Mouse (Mus musculus) kidney, adult 11 months (tissue): Measurements from ENCODE around the gene Ccdc84.
"Not testable (repeated sequence)": the region's sequence is repeated elsewhere in the genome, so short reads cannot be mapped to it uniquely, and the experiment has no call there.

ENCODE experiments used
- DNase-seq: peaks from one replicate; pipeline ENCODE4 v3.0.0; 2022

Ccdc84 gene

DNA sequence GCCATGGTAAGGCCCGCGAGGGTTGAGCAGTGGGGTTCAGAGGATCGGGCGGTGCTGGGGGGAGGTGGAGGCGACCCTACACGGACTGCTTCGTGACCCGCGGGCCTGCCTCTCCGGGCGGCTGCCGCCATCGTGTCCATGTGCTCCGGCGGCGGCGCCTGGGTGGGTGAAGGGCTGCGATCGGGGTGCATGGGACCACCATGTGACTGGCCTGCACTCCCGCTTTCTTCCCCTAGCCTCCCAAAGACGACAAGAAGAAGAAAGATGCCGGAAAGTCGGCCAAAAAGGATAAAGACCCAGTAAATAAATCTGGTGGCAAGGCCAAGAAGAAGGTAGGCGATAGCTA, 10.6 kb downstream of the Ccdc84 start:
- no peak for DNase-seq

DNA sequence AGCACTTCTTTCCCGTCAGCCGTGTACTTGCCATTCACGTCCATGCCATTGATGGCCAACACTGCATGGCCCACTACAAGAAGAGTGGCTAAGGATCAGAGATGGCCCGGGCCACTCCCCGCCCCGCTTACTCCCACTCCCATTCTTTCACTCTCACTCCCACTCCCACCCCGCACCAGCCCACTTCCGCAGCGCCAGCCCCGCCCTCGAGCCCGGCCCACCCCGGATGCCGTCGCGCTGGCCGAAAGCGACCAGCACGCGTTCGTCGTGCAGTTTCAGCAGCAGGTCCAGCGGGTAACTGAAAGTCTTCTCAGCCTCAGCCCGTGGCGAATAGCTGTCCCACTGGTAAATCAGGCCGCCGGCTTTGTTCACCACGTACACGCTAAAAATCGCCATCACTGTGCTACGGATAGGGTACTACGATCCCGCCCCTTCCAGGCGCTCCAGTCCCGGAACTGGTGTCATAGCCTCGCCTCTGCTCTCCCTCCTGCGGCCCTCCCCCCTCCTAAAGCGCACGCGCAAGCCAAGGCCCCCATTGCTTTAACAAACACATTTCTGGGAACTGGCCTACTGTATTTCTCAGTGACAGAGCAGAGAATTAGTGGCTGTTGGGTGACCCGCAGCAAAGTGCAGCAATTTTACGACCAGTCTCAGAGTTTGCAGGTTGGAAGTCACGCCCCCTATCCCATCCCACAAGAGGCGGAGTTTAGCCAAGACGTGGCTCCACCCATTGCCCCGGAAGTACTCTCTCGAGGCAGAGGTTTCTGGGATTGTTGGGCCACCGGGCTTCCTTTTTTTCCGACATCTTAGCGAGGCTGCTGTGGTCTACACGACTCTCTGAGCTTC, 11.2 kb downstream of the Ccdc84 start, which contains the start of the genes Rps25 and Trappc4:
TSS of gene Rps25 (plus strand) at position 234 of the 846 bp plus-strand sequence.
TSS of gene Trappc4 (minus strand) at position 695 of the 846 bp plus-strand sequence.
- DNase-seq: peak; percentile 93

DNA sequence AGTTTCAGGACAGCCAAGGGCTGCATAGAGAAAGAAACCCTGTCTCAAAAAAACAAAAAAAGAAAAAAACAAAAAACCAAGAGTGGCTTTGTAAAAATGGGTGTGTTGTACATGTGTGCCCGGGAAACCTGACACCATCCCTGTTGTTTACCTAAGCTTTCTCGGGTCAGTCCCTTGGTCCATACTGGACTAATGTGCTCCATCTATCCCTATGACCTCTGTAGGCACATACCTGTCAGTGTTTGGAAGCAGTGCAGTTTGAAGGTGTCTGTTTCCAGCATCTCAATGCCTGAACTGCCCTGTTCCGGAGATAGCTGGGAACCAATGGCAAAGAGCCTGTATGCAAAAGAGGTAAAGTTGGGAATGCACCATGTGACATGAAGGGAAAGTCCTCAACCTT, 13.4 kb downstream of the Ccdc84 start:
- DNase-seq: no peak

DNA sequence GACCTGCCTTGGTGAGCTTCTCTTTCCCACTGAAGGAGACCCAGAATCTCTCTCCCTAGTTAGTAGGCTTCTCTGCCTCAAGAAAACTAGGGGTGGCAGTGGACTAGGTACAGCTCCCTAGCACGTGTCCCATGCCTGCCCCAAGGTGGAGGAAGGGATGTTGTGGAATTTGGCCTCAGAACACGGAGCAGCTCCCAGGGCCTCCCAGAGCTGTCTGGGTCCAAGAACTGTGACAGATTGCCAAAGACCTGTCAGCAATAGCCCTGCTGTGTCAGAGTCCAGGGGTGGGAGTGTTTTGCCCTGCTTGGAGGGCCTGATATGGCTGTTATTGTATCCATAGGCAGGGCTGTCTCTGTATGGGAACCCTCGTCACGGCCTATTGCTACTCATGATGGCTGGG, 17.3 kb downstream of the Ccdc84 start:
- DNase-seq: peak; percentile 92

DNA sequence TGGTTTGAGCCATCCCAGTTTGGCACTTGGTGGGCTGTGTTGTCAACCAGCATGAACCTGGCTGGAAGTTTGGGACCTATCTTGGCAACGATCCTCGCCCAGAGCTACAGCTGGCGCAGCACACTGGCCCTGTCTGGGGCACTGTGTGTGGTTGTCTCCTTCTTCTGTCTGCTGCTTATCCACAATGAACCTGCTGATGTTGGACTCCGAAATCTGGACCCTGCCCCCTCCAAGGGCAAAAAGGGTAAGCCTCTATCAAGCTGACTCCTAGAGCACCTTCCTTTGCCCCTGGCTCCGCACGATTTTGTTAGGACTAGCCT, 18.6 kb downstream of the Ccdc84 start:
- peak; percentile 65 for DNase-seq

DNA sequence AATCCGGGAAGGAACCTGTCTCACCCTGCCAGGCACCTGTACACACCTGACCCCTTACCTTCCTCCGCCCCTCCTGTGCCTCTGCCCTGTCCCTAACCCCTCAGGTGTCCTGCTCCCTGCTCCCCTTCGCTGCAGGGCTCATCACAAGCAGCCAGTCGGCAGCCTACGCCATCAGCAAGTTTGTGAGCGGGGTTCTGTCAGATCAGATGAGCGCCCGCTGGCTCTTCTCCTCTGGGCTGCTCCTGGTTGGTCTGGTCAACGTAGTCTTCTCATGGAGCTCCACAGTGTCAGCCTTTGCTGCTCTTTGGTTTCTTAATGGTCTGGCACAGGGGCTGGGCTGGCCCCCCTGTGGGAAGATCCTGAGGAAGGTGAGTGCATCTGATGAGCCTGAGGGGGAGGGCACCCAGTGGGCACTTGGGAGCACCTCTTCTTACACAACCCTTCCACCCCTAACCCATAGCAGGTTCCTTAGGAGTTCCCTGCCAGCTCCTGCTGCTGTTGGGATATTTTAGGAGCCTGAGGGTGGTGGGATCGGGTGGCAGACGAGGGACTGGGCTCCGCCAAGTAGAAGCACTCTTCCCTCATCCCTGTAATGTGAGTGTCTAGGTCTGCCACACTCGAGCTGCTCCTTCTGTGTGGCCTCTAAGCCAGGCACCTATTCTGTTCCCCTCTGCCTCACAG, 19.1 kb downstream of the Ccdc84 start:
- DNase-seq: no peak

DNA sequence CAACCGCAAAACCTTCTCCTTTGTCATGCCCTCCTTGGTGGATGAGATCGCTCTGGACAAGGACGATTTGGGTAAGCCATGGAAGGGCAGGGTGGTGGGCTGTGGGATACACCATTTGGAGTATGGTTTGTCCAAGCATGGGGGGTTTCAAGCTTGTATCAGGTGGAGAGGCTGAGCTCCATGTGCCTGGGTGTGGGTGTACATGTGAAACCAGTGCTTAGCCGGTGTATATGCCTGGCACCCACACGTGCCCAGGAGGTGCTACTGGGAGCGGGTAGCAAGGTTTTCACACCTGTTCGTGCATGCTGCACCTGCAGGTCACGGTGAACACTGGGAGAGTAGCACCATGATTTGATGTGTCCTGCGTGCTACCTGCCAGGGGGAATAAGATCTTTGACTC, 19.8 kb downstream of the Ccdc84 start:
- DNase-seq: no peak

DNA sequence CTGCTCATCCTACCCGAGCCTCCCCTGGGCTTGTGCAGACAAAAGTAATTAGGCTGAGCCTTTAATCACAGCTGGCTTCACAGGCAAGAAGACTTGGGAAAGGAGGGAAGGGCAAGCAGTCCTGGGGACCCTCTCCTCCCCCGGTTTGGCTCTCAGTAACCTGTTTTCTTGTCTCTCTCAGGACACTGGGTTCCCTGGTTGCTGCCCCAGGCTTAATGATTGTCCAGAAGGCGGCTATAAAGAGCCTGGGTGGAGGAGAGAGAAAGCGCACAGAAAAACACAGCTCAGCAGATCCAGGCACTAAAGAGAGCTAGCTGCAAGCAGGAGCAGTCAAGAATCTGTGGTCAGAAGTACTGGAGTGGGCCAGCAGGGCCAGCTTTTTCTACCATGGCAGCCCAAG, 20.3 kb downstream of the Ccdc84 start:
- peak; percentile 87 for DNase-seq

DNA sequence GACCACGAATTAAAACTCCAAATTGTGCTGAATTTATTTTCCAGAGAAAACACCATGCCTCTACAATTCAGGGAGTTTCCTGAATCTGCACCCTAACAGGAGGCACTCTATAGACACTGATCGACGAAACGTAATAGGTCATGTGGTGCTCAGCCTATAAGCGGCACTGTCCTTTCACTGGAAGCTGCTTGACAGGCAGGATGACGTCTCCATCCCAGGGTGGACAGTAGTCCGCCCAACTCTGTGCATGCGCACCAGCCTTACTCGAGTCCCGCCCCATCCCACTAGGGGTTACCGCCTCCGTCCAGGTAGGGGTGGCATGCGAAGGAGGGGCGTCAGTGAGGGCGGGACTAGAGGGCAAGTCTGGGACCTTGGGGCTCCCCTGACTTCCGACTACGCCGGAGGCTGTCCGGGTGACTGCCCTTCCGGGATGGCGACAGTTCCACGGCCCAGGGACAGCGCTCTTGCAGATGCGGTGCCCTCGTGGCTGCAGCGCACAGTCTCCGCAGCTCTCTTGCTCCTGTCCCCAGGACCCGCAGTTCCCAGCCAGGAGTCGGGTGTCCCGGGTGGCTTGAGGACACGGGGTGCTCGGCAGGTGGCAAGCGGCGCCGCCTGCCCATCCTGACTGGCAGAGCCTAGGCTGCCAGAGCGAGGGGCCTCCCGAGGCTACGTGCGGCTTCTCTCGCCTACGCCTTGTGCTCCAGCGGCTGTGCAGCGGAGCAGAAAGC, 21.5 kb downstream of the Ccdc84 start, which contains the start of gene Slc37a4:
TSS of gene Slc37a4 (plus strand) at position 169 of the 728 bp plus-strand sequence.
- peak; percentile 99 for DNase-seq

DNA sequence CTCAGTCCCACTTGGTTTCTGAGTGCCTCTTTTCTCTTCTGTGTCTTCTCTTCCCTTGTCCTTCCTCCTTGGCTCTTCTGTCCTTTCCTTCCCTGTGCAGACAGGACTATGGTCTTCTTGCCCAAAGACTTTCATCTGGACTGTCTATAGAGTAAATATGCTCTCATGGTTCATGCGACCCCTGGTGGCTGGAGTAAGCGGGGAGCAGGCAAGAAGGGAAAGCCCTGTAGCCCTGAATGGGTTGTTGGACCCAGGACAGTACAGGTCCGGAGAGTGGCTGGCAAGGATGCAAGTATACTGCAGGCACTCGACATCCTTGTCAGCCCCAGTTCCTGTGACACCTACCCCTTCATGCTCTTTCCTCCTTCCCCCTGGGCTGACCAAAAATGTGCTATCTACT, 26.9 kb downstream of the Ccdc84 start:
- peak; percentile 58 for DNase-seq

DNA sequence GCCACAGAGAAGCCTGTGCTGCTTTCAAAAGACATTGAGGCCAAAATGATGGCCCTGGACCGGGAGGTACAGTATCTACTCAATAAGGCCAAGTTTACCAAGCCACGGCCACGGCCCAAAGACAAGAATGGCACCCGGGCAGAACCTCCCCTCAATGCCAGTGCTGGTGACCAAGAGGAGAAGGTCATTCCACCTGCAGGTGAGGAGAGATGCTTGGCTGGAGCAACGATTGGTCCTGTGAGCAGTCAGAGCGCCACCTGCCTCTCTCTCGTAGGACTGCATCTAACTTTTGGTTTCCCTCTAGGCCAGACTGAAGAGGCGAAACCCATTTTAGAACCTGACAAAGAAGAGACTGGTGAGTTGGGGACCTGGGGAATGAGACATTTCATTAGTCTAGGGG, 29.1 kb downstream of the Ccdc84 start:
- DNase-seq: peak; percentile 50

DNA sequence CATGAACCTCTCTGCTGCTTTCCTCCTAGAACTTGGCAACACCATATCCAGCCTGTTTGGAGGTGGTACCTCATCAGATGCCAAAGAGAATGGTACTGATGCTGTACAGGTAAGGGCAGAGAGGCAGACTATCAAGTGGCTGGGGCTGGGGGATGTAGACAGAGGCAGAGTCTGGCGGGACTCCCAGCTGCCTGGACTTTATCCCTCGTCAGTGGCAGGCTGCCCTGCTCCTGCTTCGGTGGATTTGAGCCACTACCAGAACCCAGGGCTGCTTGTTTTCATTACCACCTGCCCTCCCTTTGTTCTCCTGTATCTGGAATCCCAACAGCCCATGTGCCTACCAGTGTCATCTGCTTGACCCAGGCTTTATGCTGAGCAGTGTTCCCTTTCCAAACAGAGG, 31.1 kb downstream of the Ccdc84 start:
- DNase-seq: peak; percentile 56

DNA sequence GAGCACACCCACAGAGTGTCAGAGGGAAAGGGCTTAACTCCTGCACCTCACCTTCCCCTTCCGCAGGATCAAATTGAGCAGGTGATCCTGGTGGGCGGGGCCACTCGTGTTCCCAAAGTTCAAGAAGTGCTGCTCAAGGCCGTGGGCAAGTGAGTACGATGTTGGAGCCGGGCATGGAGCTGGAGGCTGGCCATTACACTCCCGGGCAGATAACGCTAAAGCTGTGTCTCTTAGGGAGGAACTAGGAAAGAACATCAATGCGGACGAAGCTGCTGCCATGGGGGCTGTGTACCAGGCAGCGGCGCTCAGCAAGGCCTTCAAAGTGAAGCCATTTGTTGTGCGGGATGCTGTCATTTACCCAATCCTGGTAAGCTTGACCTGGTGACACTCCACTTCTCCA, 33.8 kb downstream of the Ccdc84 start:
- DNase-seq: no peak

DNA sequence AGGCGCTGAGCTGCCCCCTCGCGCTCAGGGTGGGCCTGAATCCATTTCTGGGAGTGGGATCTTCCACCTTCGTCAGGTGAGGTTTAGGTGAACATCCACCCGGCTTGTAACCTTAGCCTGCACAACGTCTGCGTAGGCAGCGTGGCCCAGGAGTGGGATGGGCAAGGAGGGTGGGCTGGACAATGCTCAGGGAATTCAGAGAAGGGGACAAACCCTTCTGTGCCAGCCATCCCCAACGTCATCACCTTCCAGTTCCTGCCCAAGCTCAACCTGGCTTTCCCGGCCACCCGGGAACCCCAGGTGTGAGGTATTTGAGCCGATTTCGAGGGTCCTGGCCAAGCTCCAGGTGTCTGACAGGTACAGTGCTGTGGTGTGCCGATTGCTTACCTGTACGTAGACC, 38.5 kb downstream of the Ccdc84 start:
- peak; percentile 39 for DNase-seq

DNA sequence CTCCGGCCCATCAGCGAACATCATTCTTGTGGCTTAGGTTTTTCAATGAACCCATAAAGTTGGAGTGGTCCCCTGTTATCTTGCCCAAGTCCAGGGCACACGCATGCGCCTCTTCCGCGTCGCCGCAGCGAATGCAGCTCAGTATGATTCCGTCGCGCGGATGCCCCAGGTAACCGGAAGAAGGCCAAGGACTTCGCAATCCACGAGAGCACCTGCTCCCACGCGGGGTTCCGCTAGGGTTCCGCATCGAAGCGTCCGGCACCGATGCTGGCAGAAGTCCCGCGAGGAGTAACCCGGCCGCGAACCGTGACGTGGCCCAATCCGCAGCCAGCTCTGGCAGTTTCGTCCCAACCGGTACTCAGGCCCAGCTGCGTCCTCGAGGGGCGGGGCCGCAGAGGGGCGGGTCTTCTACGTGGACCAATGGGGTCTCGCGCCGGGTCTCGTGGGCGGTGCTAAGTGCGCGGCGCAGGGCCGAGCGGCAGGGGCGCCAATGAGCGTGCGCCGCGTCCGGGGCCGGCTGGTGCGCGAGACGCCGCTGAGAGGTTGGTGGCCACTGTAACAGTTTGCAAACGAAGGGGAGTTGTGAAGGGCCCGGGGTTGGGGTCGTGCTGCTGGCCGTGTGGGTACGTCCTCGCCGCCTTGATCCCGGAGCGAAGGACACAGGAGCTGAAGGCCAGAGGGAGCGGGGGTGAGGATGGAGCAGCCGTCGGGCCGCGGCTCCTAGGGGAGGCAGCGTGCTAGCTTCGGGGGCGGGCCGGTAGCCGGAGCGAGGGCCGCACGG, 39.1 kb downstream of the Ccdc84 start, which contains the start of gene Hyou1:
TSS of gene Hyou1 (plus strand) at position 437 of the 781 bp plus-strand sequence.
- peak; percentile 99 for DNase-seq

DNA sequence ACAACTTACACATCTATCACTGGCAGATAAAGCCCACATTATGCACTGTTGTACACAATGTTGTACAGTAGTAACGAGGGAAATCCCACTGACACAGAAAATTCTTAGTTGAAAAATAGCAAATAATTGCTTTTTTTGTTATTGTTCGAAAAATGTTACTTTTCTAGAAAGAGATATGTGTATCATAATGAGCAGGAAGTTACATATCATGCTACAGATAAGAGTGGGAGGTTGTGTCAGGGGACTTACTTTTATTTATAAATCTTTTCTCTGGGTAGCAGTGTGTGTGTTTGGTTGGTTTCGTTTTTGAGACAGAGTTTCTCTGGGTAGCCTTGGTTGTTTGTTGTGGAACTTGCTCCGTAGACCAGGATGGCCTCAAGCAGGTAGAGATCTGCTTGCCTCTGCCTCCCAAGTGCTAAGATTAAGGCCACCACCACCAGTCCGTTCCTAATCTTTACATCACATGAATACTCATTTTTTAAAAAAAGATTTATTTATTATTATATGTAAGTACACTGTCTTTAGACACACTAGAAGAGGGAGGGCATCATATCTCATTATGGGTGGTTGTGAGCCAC, 40.1 kb downstream of the Ccdc84 start:
- DNase-seq: no peak

DNA sequence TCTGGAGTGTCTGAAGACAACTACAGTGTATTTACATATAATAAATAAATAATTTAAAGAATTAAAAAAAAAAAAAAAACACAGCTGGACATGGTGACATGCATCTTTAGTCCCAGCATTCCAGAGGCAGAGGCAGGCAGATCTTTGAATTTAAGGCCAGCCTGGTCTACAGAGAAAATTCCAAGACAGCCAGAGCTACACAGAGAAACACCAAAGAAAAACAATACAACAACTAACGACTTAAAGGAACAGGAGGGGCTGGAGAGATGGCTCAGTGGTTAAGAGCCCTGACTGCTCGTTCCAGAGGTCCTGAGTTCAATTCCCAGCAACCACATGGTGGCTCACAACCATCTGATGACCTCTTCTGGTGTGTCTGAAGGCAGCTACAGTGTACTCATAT, 41.0 kb downstream of the Ccdc84 start:
- DNase-seq: not testable (repeated sequence)

DNA sequence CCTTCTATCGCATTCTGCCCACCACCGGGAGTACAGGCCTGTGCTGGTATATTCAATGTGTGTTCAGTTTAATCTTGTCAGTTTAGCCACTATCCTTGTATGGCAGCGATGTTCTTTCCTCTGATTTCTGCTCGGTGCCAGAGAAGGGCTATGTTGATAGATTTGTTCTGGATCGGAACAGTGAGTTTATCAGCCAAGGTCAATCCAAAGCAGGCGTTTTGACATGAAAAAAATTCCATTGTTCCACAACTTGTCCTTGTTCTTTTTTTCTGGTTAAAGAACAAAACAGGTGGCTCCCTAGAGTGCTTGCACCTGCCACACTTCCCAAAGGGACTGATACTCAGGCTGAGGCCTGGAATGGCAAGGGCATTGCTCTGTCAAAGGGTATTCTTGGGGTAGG, 42.2 kb downstream of the Ccdc84 start:
- no peak for DNase-seq

DNA sequence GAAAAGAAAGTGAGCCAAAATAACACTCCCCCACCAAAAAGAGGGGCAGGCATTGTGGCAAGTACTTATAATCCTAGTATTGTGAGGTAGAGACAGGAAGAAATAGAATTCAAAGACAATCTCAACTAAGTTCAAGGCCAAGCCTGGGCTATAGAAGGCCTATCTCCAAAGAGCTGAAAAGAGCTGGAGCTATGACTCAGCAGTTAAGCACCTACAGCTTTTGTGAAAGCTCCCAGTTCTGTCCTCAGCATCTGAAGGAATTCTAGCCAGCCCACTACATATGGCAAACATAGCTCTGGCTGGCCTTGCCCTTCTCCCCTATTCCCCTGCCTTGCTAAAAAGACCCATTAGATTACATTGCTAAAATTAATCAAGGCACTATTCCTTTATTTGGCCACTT, 45.0 kb downstream of the Ccdc84 start:
- DNase-seq: no peak

DNA sequence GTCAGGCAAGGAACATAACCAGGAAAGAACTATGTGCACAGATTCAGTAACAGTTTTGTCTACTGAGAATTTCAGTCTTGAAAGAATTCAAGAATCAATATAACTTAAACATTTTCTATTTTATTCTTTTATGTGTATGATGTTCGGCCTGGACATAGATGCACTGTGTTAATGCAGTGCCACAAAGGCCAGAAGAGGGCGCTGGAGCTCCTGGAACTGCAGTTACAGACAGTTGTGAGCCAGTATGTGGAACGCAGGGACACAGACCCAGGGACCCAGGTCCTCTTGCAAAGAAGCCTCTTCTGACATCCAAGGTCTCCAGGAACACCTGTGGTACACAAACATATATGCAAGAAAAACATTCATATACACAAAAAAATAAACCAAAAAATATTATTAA, 53.9 kb downstream of the Ccdc84 start:
- no peak for DNase-seq

DNA sequence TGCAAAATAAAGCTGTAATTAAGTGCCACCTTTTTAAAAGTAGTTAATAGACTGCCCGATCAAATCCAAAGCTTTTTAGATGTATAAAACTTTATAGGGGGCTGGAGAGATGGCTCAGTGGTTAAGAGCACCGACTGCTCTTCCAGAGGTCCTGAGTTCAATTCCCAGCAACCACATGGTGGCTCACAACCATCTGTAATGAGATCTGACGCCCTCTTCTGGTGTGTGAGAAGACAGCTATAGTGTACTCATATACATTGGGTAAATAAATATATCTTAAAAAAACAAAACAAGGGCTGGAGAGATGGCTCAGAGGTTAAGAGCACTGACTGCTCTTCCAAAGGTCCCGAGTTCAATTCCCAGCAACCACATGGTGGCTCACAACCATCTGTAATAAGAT, 56.4 kb downstream of the Ccdc84 start:
- not testable (repeated sequence) for DNase-seq

DNA sequence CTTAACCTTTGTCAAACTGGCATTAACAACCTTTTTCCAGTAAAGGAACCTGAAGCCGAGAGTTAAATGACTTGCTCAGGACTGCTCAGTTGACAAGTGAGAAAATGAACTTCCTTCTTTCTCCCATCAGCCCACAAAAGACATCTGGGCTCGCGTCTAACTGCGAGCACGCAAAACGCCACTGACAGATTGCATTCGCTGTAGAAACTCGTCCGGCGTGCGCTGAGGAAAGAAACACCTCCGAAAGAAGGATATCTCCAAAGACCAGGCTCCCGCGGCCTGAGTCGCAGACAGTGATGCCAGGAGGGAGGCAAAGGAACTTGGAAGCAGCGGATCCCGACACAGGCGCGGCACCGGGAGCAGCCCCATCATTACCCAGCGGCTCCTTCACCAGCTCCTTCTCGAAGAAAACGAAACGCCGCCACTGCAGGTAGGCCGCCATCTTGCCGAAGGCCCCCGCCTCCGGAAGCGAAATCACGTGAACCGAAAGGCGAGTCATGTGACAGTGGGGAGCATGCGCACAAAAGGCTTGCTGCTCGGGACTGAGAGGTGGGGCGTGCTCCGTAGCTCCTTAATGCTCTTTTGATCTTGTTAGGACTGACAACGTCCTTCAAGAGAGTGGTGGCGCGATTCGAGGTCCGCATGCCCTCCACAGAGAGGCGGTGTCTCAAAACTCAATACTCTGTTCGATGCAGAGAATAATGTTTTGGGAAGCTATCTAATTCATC, 57.0 kb downstream of the Ccdc84 start, which contains the start of gene Vps11:
TSS of gene Vps11 (minus strand) at position 481 of the 728 bp plus-strand sequence.
- DNase-seq: peak; percentile 93
